Mouse (Mus musculus) kidney, adult 2 months (tissue): ENCODE results near the gene Ofd1.

ENCODE experiments used
- CTCF ChIP-seq: fragments of 200-500 bp; conservative IDR thresholded peaks from 2 replicates; pipeline ENCODE4 v1.5.1; 2011; ENCODE audit warnings: low read depth, mild to moderate bottlenecking, control low read depth, low read length, moderate library complexity, mixed read lengths; ENCODE audit not compliant: insufficient read depth, insufficient read length
- POLR2A ChIP-seq: fragments of 200-500 bp; IDR thresholded peaks from one replicate; pipeline ENCODE4 v1.6.1; 2011; ENCODE audit warnings: low read depth, low read length, control low read depth

DNA sequence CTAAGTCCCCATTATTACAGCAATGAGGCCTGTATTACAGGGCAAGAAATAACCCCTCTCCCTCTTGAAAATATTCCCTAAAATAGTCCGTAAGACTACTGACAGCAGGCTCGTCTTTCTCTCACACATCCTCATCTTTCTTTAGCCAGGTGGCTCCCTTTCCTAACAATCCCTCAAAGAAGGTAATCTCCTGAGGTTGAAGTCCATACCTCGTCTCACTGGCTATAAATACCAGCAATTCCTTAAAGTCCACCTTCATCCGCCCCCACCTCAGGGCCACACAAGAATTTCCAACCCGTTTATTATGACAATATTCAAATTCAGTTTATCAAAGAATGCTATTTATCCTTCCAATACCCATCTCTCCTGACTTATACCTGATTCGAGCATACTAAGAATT lies 32.1 kb upstream of the Ofd1 start:
- TF ChIP-seq POLR2A, result no peak
- TF ChIP-seq CTCF, result no peak
